Mouse (Mus musculus) thymus, adult 2 months (tissue): ENCODE measurements around the gene Gm17359.

Experiments used
- CTCF ChIP-seq: fragments of 200-500 bp; IDR thresholded peaks from 2 replicates; pipeline ENCODE4 v1.5.1; 2012; ENCODE audit warnings: mild to moderate bottlenecking, control low read depth, low read length, moderate library complexity, borderline replicate concordance; ENCODE audit not compliant: control insufficient read depth, poor library complexity, insufficient read depth; ENCODE audit errors: extremely low read depth
- POLR2A ChIP-seq: fragments of 200-500 bp; IDR thresholded peaks from 2 replicates; pipeline ENCODE4 v1.6.1; 2012; ENCODE audit warnings: mild to moderate bottlenecking, low read length, control low read depth, moderate library complexity; ENCODE audit not compliant: control insufficient read depth, poor library complexity, insufficient read depth; ENCODE audit errors: extremely low read depth

DNA sequence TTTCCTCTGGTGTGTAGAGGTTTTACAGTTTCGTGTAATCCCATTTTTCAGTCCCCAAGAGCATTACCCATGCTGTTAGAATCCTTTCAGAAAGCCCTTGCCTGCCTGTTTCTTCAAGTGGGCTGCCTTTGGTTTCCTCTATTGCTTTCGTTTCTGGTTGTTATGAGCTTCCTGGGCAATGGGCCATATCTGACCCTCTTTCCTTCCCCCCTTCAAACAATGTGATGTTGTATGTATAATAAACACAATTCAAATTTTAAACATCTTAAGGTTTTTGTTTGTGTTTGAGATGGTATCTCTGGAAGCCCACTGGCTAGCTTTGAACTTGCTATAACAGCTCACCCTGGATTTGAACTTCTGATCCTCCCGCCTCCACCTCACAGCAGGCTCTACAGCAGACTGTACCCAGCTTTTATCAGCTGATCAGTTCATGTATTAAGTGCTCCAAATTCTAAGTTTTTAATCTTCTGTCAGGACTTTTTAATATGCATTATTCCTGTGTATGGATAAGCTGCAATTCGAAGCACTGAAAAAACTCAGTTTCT, 34.0 kb downstream of the Gm17359 start:
- TF ChIP-seq POLR2A (no peak), CTCF (no peak)
